Comparison of ENCODE assay signal across 16 mouse cellular contexts in the genomic region with DNA sequence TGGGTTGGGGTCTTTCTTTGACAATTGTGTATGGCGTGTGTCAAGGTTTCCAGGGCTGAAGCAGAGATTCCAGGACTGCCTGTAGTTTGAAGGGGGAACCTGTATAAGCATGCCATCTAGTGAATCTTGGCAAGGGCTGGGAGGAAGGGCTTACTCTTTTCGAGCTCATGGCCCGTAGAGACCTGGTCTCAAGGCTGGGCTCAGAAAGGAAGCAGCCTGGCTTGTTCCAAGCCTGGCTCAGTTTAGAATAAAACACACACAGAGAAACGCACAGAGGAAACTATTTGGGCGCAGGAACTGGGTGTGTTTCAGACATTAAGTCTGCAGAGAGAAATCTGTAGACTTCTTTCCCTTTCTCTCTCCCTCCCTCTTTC.
DNase-seq lines count a peak whose midpoint lies in the region; ATAC-seq and TF ChIP-seq lines count a peak whose summit lies in the region.
"Had no signal": no experiment of that assay in that cellular context is flagged by ENCODE, and none has a peak within 500 bp of the region (broad histone marks: within the 10 kb centered on the region; RNA-seq: fewer than 3 reads in every experiment).

No protein-coding gene starts in this region.

- no peaks in the 10 kb centered on the region for H3K27me3 ChIP-seq in kidney, postnatal 0 days (ENCODE audit: insufficient read depth, low read length)
- H3K27me3 ChIP-seq in myocyte (ENCODE audit: control insufficient read depth, insufficient read depth, insufficient read length): no peaks in the 10 kb centered on the region
- H3K27me3 ChIP-seq: embryonic facial prominence, embryonic 12.5 days; kidney, embryonic 15.5 days; liver, embryonic 12.5 days; midbrain, embryonic 12.5 days; neural tube, embryonic 12.5 days had no signal

- H3K36me3 ChIP-seq in kidney, postnatal 0 days (ENCODE audit: insufficient read depth, low read length): no peaks in the 10 kb centered on the region
- no peaks in the 10 kb centered on the region for H3K36me3 ChIP-seq in myocyte (ENCODE audit: control insufficient read depth, insufficient read depth)
- H3K36me3 ChIP-seq: embryonic facial prominence, embryonic 12.5 days; kidney, embryonic 15.5 days; liver, embryonic 12.5 days; midbrain, embryonic 12.5 days; neural tube, embryonic 12.5 days had no signal

- peak overlapping the region; percentile 13; the same call in 1 of the 2 replicates for H3K4me3 ChIP-seq in gastrocnemius, adult 2 months
- no peak overlapping the region for H3K4me3 ChIP-seq in kidney, postnatal 0 days (replicated peaks; ENCODE audit: low read depth, low read length)
- no peak overlapping the region for H3K4me3 ChIP-seq in embryonic fibroblast, embryonic 13.5 days (ENCODE audit: insufficient read depth, low read length)
- H3K4me3 ChIP-seq in myocyte: no peak overlapping the region
- H3K4me3 ChIP-seq in layer of hippocampus, adult 2 months: no peak overlapping the region
- H3K4me3 ChIP-seq: embryonic facial prominence, embryonic 12.5 days; kidney, embryonic 15.5 days; left cerebral cortex, adult 2 months; liver, embryonic 12.5 days; midbrain, embryonic 12.5 days; neural tube, embryonic 12.5 days had no signal

- H3K79me2 ChIP-seq in myocyte (ENCODE audit: control insufficient read depth, insufficient read depth): no peaks in the 10 kb centered on the region

- H3K9me3 ChIP-seq in kidney, postnatal 0 days (replicated peaks; ENCODE audit: low read length): no peaks in the 10 kb centered on the region
- H3K9me3 ChIP-seq: embryonic facial prominence, embryonic 12.5 days; liver, embryonic 12.5 days; neural tube, embryonic 12.5 days had no signal

- no peak overlapping the region for H3ac ChIP-seq in myocyte (ENCODE audit: control insufficient read depth, insufficient read length)

- TF ChIP-seq CTCF in gastrocnemius, adult 2 months (IDR thresholded peaks at IDR 0.05): no peak
- no peak for TF ChIP-seq CTCF in kidney, postnatal 0 days (IDR thresholded peaks at IDR 0.05; ENCODE audit: low read depth)
- no peak for TF ChIP-seq CTCF in embryonic fibroblast, embryonic 13.5 days (IDR thresholded peaks at IDR 0.05; ENCODE audit: borderline replicate concordance, insufficient read depth, low read length)
- TF ChIP-seq CTCF in layer of hippocampus, adult 2 months (conservative IDR thresholded peaks at IDR 0.05): no peak

- peak overlapping the region; percentile 71 for H3K27ac ChIP-seq in gastrocnemius, adult 2 months
- peak overlapping the region; percentile 54; the same call in 1 of the 2 replicates for H3K27ac ChIP-seq in kidney, postnatal 0 days
- H3K27ac ChIP-seq in embryonic fibroblast, embryonic 13.5 days (ENCODE audit: insufficient read depth, low read length): peak overlapping the region; percentile 38; the same call in 1 of the 2 replicates
- no peak overlapping the region for H3K27ac ChIP-seq in layer of hippocampus, adult 2 months
- H3K27ac ChIP-seq: embryonic facial prominence, embryonic 12.5 days; left cerebral cortex, adult 2 months; liver, embryonic 12.5 days; midbrain, embryonic 12.5 days; neural tube, embryonic 12.5 days had no signal

- TF ChIP-seq POLR2A in embryonic fibroblast, embryonic 13.5 days (IDR thresholded peaks at IDR 0.05; ENCODE audit: low read depth, low read length): no peak
- no peak for TF ChIP-seq POLR2A in myocyte (IDR thresholded peaks at IDR 0.05; ENCODE audit: insufficient read length, low read depth)

- peak; percentile 43 for DNase-seq in gastrocnemius, adult 2 months
- no peak for DNase-seq in gastrocnemius, postnatal 10 days
- no peak for DNase-seq in kidney, postnatal 0 days (ENCODE audit: low spot score)
- DNase-seq in kidney, adult 11 months: no peak
- no peak for DNase-seq in layer of hippocampus, adult 2 months (ENCODE audit: low spot score in 2 of 2)
- DNase-seq: cerebellum, adult 8-10 months; thymus, adult 2 months had no signal

- WGBS in kidney, postnatal 0 days: 60% methylated on average over 5 of the region's 5 CpGs

- no peak overlapping the region for H3K9ac ChIP-seq in kidney, postnatal 0 days (ENCODE audit: low read depth, low read length)
- H3K9ac ChIP-seq: embryonic facial prominence, embryonic 12.5 days; kidney, embryonic 15.5 days; liver, embryonic 12.5 days; midbrain, embryonic 12.5 days; neural tube, embryonic 12.5 days had no signal

- intact Hi-C loops in gastrocnemius, adult 2 months (cut with DNase I): no loop called here

- ATAC-seq in kidney, postnatal 0 days (replicated peaks; ENCODE audit: low FRiP score, low read depth): no peak
- no peak for ATAC-seq in erythroblast, adult 5-6 weeks (replicated peaks; ENCODE audit: low FRiP score, poor library complexity, severe bottlenecking)
- ATAC-seq: liver, embryonic 12.5 days had no signal

- H3K4me2 ChIP-seq in kidney, postnatal 0 days (ENCODE audit: low read length): no peak overlapping the region
- H3K4me2 ChIP-seq in myocyte (ENCODE audit: low read depth): peak overlapping the region; percentile 30
- H3K4me2 ChIP-seq: embryonic facial prominence, embryonic 12.5 days; kidney, embryonic 15.5 days; liver, embryonic 12.5 days; midbrain, embryonic 12.5 days; neural tube, embryonic 12.5 days had no signal

- H3K4me1 ChIP-seq in kidney, postnatal 0 days (replicated peaks; ENCODE audit: insufficient read depth, low read length): no peaks in the 10 kb centered on the region
- H3K4me1 ChIP-seq in embryonic fibroblast, embryonic 13.5 days (ENCODE audit: control insufficient read depth, insufficient read depth, low read length): no peaks in the 10 kb centered on the region; the same call in 1 of the 2 replicates
- H3K4me1 ChIP-seq: embryonic facial prominence, embryonic 12.5 days; liver, embryonic 12.5 days; midbrain, embryonic 12.5 days; neural tube, embryonic 12.5 days had no signal

TF ChIP-seq in myocyte, 11 proteins besides CTCF, POLR2A, EP300 and RAD21:
- TF ChIP-seq E2F4 (IDR thresholded peaks at IDR 0.05; ENCODE audit: insufficient read depth) (no peak), SRF (IDR thresholded peaks at IDR 0.05; ENCODE audit: control insufficient read depth, insufficient read length, low read depth) (no peak), MYOD1 (IDR thresholded peaks at IDR 0.05; ENCODE audit: control insufficient read depth in 1 of 3, insufficient read length in 2 of 3, low read depth in 2 of 3) (no peak), POLR2AphosphoS2 (IDR thresholded peaks at IDR 0.05; ENCODE audit: insufficient read length, low read depth) (no peak), CEBPB (IDR thresholded peaks at IDR 0.05; ENCODE audit: insufficient read depth, poor library complexity, severe bottlenecking) (no peak), USF1 (IDR thresholded peaks at IDR 0.05; ENCODE audit: low read depth) (no peak), MYOG (IDR thresholded peaks at IDR 0.05; ENCODE audit: control insufficient read depth in 1 of 3, insufficient read depth in 1 of 3, insufficient read length in 2 of 3, low read depth in 2 of 3) (no peak), REST (IDR thresholded peaks at IDR 0.05; ENCODE audit: insufficient read depth, insufficient read length) (no peak), TCF12 (IDR thresholded peaks at IDR 0.05; ENCODE audit: insufficient read depth, poor library complexity, severe bottlenecking) (no peak), TCF3 (IDR thresholded peaks at IDR 0.05; ENCODE audit: insufficient read length, low read depth) (no peak)
